ENCODE assay signal across 8 mouse cellular contexts in the genomic region with DNA sequence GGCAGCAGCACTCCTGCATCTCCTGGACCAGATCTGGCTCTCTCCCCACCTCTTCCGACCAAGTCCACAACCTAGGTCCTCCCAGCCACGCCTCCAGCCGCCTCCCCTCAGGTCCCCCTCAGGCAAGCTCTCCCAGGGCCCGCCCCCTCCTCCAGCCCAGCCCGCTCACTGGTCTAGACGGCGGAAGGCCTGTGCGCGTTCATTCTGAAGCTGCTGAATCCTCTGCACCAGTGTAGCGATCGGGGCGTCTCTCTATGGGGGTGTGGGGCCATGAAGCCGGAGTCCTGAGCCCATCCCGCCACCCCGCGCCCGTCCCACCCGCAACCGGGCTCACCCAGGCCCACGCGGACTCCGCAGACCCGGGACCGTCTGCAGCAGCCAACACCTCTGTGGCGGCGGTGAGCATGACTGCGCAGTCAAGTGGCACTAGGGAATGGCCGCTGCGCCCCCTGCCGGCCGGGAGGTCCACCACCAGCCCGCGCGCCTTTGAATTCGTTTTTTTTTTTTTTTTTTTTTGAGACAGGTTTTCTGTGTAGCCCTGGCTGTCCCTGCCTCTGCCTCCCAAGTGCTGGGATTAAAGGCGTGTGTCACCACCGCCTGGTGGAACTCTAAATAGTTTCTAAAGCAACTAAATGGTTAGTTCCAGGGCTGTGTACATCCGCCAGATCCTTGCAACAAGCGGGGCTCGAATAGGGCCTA. TPM values are rescaled to one million over a fixed set of nuclear protein-coding genes. Genes with fewer than 3 reads are reported as not detected.
DNase-seq lines count a peak whose midpoint lies in the region; ATAC-seq lines count a peak whose summit lies in the region.

Gene Rex1bd (minus strand): TSS at position 425 of the 699 bp plus-strand sequence.

- H3K27ac ChIP-seq in hindbrain, embryonic 11.5 days (ENCODE audit: low read depth, low read length) = peak within 1 kb of the TSS; percentile 75

- H3K9ac ChIP-seq in hindbrain, embryonic 11.5 days (ENCODE audit: low read depth, low read length) = peak within 1 kb of the TSS; percentile 74

- H3K4me1 ChIP-seq in hindbrain, embryonic 11.5 days (replicated peaks; ENCODE audit: control insufficient read depth, insufficient read depth, low read length) = peaks cover 14% of the 10 kb centered on the region

- peaks cover 10% of the 10 kb centered on the region for H3K36me3 ChIP-seq in hindbrain, embryonic 11.5 days (ENCODE audit: control insufficient read depth, insufficient read depth, low read length)

- ATAC-seq in hindbrain, embryonic 11.5 days (ENCODE audit: low FRiP score) = peak; percentile 85

- no peaks in the 10 kb centered on the region for H3K9me3 ChIP-seq in hindbrain, embryonic 11.5 days (ENCODE audit: control insufficient read depth, low read length)

- H3K4me2 ChIP-seq in hindbrain, embryonic 11.5 days (replicated peaks; ENCODE audit: low read depth, low read length) = peak within 1 kb of the TSS; percentile 75

- DNase-seq in MN1 (ENCODE audit: low spot score) = peak; percentile 95
- DNase-seq in cerebellum, adult 9-10 months = peak; percentile 92
- DNase-seq in frontal cortex, adult 2 months (ENCODE audit: extremely low spot score in 1 of 2, low spot score in 1 of 2) = peak; percentile 82 to 95
- DNase-seq in hindbrain, embryonic 11.5 days (ENCODE audit: low spot score) = peak; percentile 95
- DNase-seq in layer of hippocampus, postnatal 14 days (ENCODE audit: low spot score in 2 of 2) = peak; percentile 94 to 96
- peak; percentile 96 for DNase-seq in lung, postnatal 14 days
- DNase-seq in retina, adult 2 months (ENCODE audit: low read depth, low spot score) = peak; percentile 76
- peak; percentile 94 to 96 for DNase-seq in thymus, postnatal 36 days

- H3K27me3 ChIP-seq in hindbrain, embryonic 11.5 days (ENCODE audit: control insufficient read depth, insufficient read depth, low read length) = peaks cover 23% of the 10 kb centered on the region

- 2% methylated on average over 40 of the region's 40 CpGs for WGBS in hindbrain, embryonic 11.5 days

- peak within 1 kb of the TSS; percentile 55 for H3K4me3 ChIP-seq in hindbrain, embryonic 11.5 days (ENCODE audit: low read depth, low read length)

RNA-seq across cellular contexts. Expression of gene Rex1bd, which starts in this region (rescaled TPM):
- 197 and 210 TPM in 2 replicates for polyA plus RNA-seq in frontal cortex, adult 2 months (2012; rRNA removed)
- polyA plus RNA-seq in hindbrain, embryonic 11.5 days (2014; fragmentation: Nextera tagmentation; extraction: Ambion mirVana) = 129 and 136 TPM in 2 replicates
- 100 to 1,000 TPM in 1 of 2 experiments, 10 to 100 TPM in 1; 83.2 to 103 TPM for total RNA-seq in layer of hippocampus, postnatal 14 days (2021)

Comparison
In these comparisons a context has a peak if more than half of its experiments do, and no peak if none do; other contexts are left out.
1. Peak in every context shown above with its lines: DNase-seq, ATAC-seq, H3K4me3 ChIP-seq and H3K27ac ChIP-seq.